Mouse (Mus musculus) small intestine, adult 2 months (tissue): ENCODE results near the gene Gm37240.

Experiments used
- CTCF ChIP-seq: fragments of 200-500 bp; IDR thresholded peaks from 2 replicates; pipeline ENCODE4 v1.5.1; 2012; ENCODE audit warnings: low read depth, mild to moderate bottlenecking, control low read depth, inconsistent platforms, low read length, moderate library complexity, mixed read lengths; ENCODE audit not compliant: insufficient replicate concordance, insufficient read length; ENCODE audit errors: extremely low read depth
- POLR2A ChIP-seq: fragments of 200-500 bp; IDR thresholded peaks from 2 replicates; pipeline ENCODE4 v1.6.1; 2012; ENCODE audit warnings: low read depth, mild to moderate bottlenecking, control low read depth, inconsistent platforms, low read length, moderate library complexity

GRCm38 (mm10) chr3:84925229-84925628 lies 962.1 kb downstream of the Gm37240 start:
- TF ChIP-seq CTCF (no peak), POLR2A (no peak)
